In genomic region chr2:63878477-63878876, GRCm38 (mm10) we compare ENCODE assay signal across 22 mouse cellular contexts.
DNase-seq lines count a peak whose midpoint lies in the region; ATAC-seq lines count a peak whose summit lies in the region.
"Had no signal": no experiment of that assay in that cellular context is flagged by ENCODE, and none has a peak within 500 bp of the region (broad histone marks: within the 10 kb centered on the region; RNA-seq: fewer than 3 reads in every experiment).

No protein-coding gene starts in this region.

- no peak overlapping the region for H3K27ac ChIP-seq in heart, embryonic 14.5 days (replicated peaks in 1 of 2; ENCODE audit: control insufficient read depth in 1 of 2, insufficient read depth in 1 of 2, low read depth in 2 of 2, low read length in 2 of 2)
- H3K27ac ChIP-seq in hindbrain, embryonic 13.5 days = no peak overlapping the region
- no peak overlapping the region for H3K27ac ChIP-seq in hindbrain, embryonic 16.5 days (ENCODE audit: low read depth, low read length)
- no peak overlapping the region for H3K27ac ChIP-seq in neural tube, embryonic 15.5 days (replicated peaks)
- H3K27ac ChIP-seq: forebrain, embryonic 13.5 days; gastrocnemius, adult 2 months; hindbrain, embryonic 12.5 days had no signal

- H3K4me1 ChIP-seq in heart, embryonic 14.5 days (ENCODE audit: control insufficient read depth in 2 of 2, insufficient read depth in 2 of 2, low read length in 2 of 2) = peaks cover 5 to 19% of the 10 kb centered on the region in 2 experiments
- no peaks in the 10 kb centered on the region for H3K4me1 ChIP-seq in hindbrain, embryonic 13.5 days (replicated peaks)
- H3K4me1 ChIP-seq in hindbrain, embryonic 16.5 days (ENCODE audit: control insufficient read depth, insufficient read depth, low read depth, low read length) = no peaks in the 10 kb centered on the region
- H3K4me1 ChIP-seq in neural tube, embryonic 15.5 days = no peaks in the 10 kb centered on the region
- H3K4me1 ChIP-seq: forebrain, embryonic 13.5 days; hindbrain, embryonic 12.5 days had no signal

- WGBS in heart, embryonic 14.5 days = 24% methylated on average over 6 of the region's 6 CpGs
- WGBS in hindbrain, embryonic 13.5 days = 62% methylated on average over 6 of the region's 6 CpGs
- 63% methylated on average over 6 of the region's 6 CpGs for WGBS in hindbrain, embryonic 16.5 days
- WGBS in neural tube, embryonic 15.5 days = 72% methylated on average over 6 of the region's 6 CpGs

- no peaks in the 10 kb centered on the region for H3K27me3 ChIP-seq in heart, embryonic 14.5 days (ENCODE audit: control insufficient read depth, insufficient read depth, low read length)
- no peaks in the 10 kb centered on the region for H3K27me3 ChIP-seq in hindbrain, embryonic 13.5 days
- no peaks in the 10 kb centered on the region for H3K27me3 ChIP-seq in hindbrain, embryonic 16.5 days (replicated peaks; ENCODE audit: control insufficient read depth, insufficient read depth, low read length)
- no peaks in the 10 kb centered on the region for H3K27me3 ChIP-seq in neural tube, embryonic 15.5 days (replicated peaks)
- H3K27me3 ChIP-seq: forebrain, embryonic 13.5 days; heart, embryonic 12.5 days; hindbrain, embryonic 12.5 days had no signal

- ATAC-seq in heart, embryonic 14.5 days (ENCODE audit: insufficient number of reproducible peaks, insufficient read depth, low FRiP score, low read depth) = no peak
- ATAC-seq in hindbrain, embryonic 13.5 days (ENCODE audit: low FRiP score) = peak; percentile 32; the same call in 1 of the 2 replicates
- no peak for ATAC-seq in hindbrain, embryonic 16.5 days
- no peak for ATAC-seq in neural tube, embryonic 15.5 days (ENCODE audit: low FRiP score)
- ATAC-seq: forebrain, embryonic 13.5 days; forebrain, postnatal 0 days; inflammation-experienced regulatory T-cells, adult 6 months; intestine, postnatal 0 days had no signal

- H3K4me3 ChIP-seq in heart, embryonic 14.5 days (ENCODE audit: control insufficient read depth in 1 of 2, insufficient read depth in 1 of 2, low read depth in 1 of 2, low read length in 2 of 2) = no peak overlapping the region
- H3K4me3 ChIP-seq in hindbrain, embryonic 13.5 days = no peak overlapping the region
- no peak overlapping the region for H3K4me3 ChIP-seq in hindbrain, embryonic 16.5 days (ENCODE audit: low read length)
- no peak overlapping the region for H3K4me3 ChIP-seq in neural tube, embryonic 15.5 days (replicated peaks)
- H3K4me3 ChIP-seq: forebrain, embryonic 13.5 days; gastrocnemius, adult 2 months; heart, embryonic 12.5 days; hindbrain, embryonic 12.5 days had no signal

- no peak for DNase-seq in heart, adult 11 months
- DNase-seq in neural tube, embryonic 10.5 days (ENCODE audit: extremely low spot score, low spot score) = no peak
- DNase-seq in urinary bladder, postnatal 10 days (ENCODE audit: low spot score) = no peak
- DNase-seq: adrenal gland, adult 2 months; adrenal gland, postnatal 25 days; cerebellum, adult 18-20 months; cerebellum, adult 9-11 months; cerebellum, postnatal 36 days; forebrain, postnatal 0 days; gastrocnemius, adult 2 months; gastrocnemius, postnatal 25 days; heart, postnatal 4 days; kidney, adult 9 months had no signal

- no peak overlapping the region for H3K9ac ChIP-seq in heart, embryonic 14.5 days (ENCODE audit: low read length)
- no peak overlapping the region for H3K9ac ChIP-seq in hindbrain, embryonic 13.5 days
- no peak overlapping the region for H3K9ac ChIP-seq in hindbrain, embryonic 16.5 days (ENCODE audit: low read depth, low read length)
- no peak overlapping the region for H3K9ac ChIP-seq in neural tube, embryonic 15.5 days (replicated peaks)
- H3K9ac ChIP-seq: forebrain, embryonic 13.5 days; forebrain, postnatal 0 days; heart, embryonic 12.5 days; hindbrain, embryonic 12.5 days had no signal

- peak overlapping the region; percentile 31 for H3K4me2 ChIP-seq in heart, embryonic 14.5 days (ENCODE audit: low read length)
- 0 out of 2 replicates have a peak overlapping the region, but pooled peaks have one; percentile 2 for H3K4me2 ChIP-seq in hindbrain, embryonic 13.5 days
- H3K4me2 ChIP-seq in hindbrain, embryonic 16.5 days (ENCODE audit: low read length) = no peak overlapping the region
- H3K4me2 ChIP-seq in neural tube, embryonic 15.5 days = peak overlapping the region; percentile 13; the same call in 1 of the 2 replicates
- H3K4me2 ChIP-seq: forebrain, embryonic 13.5 days; heart, embryonic 12.5 days; hindbrain, embryonic 12.5 days had no signal

- H3K36me3 ChIP-seq in heart, embryonic 14.5 days (ENCODE audit: control insufficient read depth, insufficient read depth, low read length) = no peaks in the 10 kb centered on the region
- H3K36me3 ChIP-seq in hindbrain, embryonic 13.5 days = no peaks in the 10 kb centered on the region
- no peaks in the 10 kb centered on the region for H3K36me3 ChIP-seq in hindbrain, embryonic 16.5 days (ENCODE audit: control insufficient read depth, insufficient read depth, low read length)
- H3K36me3 ChIP-seq in neural tube, embryonic 15.5 days = no peaks in the 10 kb centered on the region
- H3K36me3 ChIP-seq: heart, embryonic 12.5 days; hindbrain, embryonic 12.5 days had no signal

- H3K9me3 ChIP-seq in heart, embryonic 14.5 days (ENCODE audit: control insufficient read depth, low read length) = no peaks in the 10 kb centered on the region
- no peaks in the 10 kb centered on the region for H3K9me3 ChIP-seq in hindbrain, embryonic 13.5 days
- no peaks in the 10 kb centered on the region for H3K9me3 ChIP-seq in hindbrain, embryonic 16.5 days (ENCODE audit: control insufficient read depth, low read length)
- H3K9me3 ChIP-seq in neural tube, embryonic 15.5 days (replicated peaks) = no peaks in the 10 kb centered on the region
- H3K9me3 ChIP-seq: forebrain, embryonic 13.5 days; heart, embryonic 12.5 days; hindbrain, embryonic 12.5 days had no signal
